Mouse (Mus musculus): ENCODE data around the gene Cyren. TPM values are rescaled to one million over a fixed set of nuclear protein-coding genes. Genes with fewer than 3 reads are reported as not detected.

The Cyren gene
- total and polyA plus RNA-seq, 3 experiments, result 7.9 to 11.9 (median 9.7) TPM

DNA sequence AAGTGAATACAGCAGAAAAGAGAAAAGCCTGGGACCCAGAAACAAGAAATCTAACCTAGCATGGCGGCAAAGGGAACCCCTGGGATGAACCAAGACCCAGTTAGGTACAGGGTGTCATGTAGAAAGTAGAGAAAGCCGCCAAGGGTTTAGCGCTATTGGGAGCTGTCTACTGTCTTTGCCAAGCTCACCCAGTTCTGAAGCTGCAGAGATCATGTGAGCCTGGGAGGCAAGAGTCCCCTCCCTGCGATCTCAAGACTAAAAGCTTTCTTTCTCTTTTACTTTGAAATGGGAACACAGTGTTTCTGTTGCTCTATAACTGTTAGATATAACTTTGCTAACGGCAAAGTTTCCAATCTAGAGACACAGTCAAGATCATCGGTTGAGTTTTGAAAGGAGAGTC lies 15.5 kb downstream of the Cyren start:
- H3K4me2 ChIP-seq (ENCODE audit: insufficient read depth, low read depth, poor library complexity, severe bottlenecking), result peak overlapping the region; percentile 83
- peak overlapping the region; percentile 71 for H3K9ac ChIP-seq (ENCODE audit: insufficient read depth, low read depth)
- no peak for DNase-seq (ENCODE audit: extremely low read depth)
- H3K36me3 ChIP-seq (replicated peaks in 1 of 2; ENCODE audit: control insufficient read depth in 1 of 2, insufficient read depth in 1 of 2, low read length in 1 of 2), result peaks cover 0 to 2% of the 10 kb centered on the region in 2 experiments
- H3K27ac ChIP-seq (ENCODE audit: insufficient read depth, low read depth), result peak overlapping the region; percentile 66; the same call in 1 of the 2 replicates
- H3K79me2 ChIP-seq (replicated peaks; ENCODE audit: control insufficient read depth, extremely low read depth, insufficient read depth, poor library complexity, severe bottlenecking), result no peaks in the 10 kb centered on the region; the same call in 1 of the 2 replicates
- in situ Hi-C loops (cut with MboI; ENCODE audit: low pct_ligation_motif_present, low pct_unique_long_range_greater_than_20kb, low sequenced_read_pairs) (no loop called here), dilution Hi-C loops (cut with MboI; ENCODE audit: extremely low pct_ligation_motif_present, extremely low pct_unique_long_range_greater_than_20kb, low sequenced_read_pairs) (no loop called here)
- H3K4me3 ChIP-seq (replicated peaks in 1 of 3; ENCODE audit: low read depth in 2 of 3, low read length in 2 of 3, poor library complexity in 1 of 3), result peak overlapping the region; percentile 55 to 68 (median 58)
- H3K27me3 ChIP-seq (replicated peaks), result no peaks in the 10 kb centered on the region
- peaks cover 18 to 50% of the 10 kb centered on the region in 2 experiments for H3K4me1 ChIP-seq (ENCODE audit: control insufficient read depth in 1 of 2, insufficient read depth in 2 of 2)
- H3K9me3 ChIP-seq (replicated peaks; ENCODE audit: low read length), result peaks cover 1% of the 10 kb centered on the region
- TF ChIP-seq KAT2A (IDR thresholded peaks at IDR 0.05; ENCODE audit: insufficient replicate concordance, low read length), result no peak
- 0 out of 2 replicates have a peak, but pooled peaks have one; percentile 26 for TF ChIP-seq MXI1 (IDR thresholded peaks at IDR 0.05; ENCODE audit: low read depth, low read length)
- TF ChIP-seq HCFC1 (IDR thresholded peaks at IDR 0.05; ENCODE audit: low read depth, low read length), result 0 out of 2 replicates have a peak, but pooled peaks have one; percentile 8
- TF ChIP-seq MAZ (IDR thresholded peaks at IDR 0.05; ENCODE audit: low read depth, low read length), result 0 out of 2 replicates have a peak, but pooled peaks have one; percentile 33
- TF ChIP-seq PAX5 (IDR thresholded peaks at IDR 0.05; ENCODE audit: low read length), result no peak
- TF ChIP-seq TCF12 (IDR thresholded peaks at IDR 0.05; ENCODE audit: low read depth, low read length), result 0 out of 2 replicates have a peak, but pooled peaks have one; percentile 19
- TF ChIP-seq GABPA (IDR thresholded peaks at IDR 0.05; ENCODE audit: insufficient replicate concordance, low read depth, low read length), result no peak
- TF ChIP-seq JUN (IDR thresholded peaks at IDR 0.05; ENCODE audit: insufficient read depth, low read depth, low read length), result no peak
- no peak for TF ChIP-seq MYC (IDR thresholded peaks at IDR 0.05; ENCODE audit: low read depth, low read length)
- TF ChIP-seq CHD1 (IDR thresholded peaks at IDR 0.05; ENCODE audit: low read depth, low read length), result peak; percentile 45; the same call in 1 of the 2 replicates
- 0 out of 2 replicates have a peak, but pooled peaks have one; percentile 20 for TF ChIP-seq BHLHE40 (IDR thresholded peaks at IDR 0.05; ENCODE audit: low read depth, low read length)

DNA sequence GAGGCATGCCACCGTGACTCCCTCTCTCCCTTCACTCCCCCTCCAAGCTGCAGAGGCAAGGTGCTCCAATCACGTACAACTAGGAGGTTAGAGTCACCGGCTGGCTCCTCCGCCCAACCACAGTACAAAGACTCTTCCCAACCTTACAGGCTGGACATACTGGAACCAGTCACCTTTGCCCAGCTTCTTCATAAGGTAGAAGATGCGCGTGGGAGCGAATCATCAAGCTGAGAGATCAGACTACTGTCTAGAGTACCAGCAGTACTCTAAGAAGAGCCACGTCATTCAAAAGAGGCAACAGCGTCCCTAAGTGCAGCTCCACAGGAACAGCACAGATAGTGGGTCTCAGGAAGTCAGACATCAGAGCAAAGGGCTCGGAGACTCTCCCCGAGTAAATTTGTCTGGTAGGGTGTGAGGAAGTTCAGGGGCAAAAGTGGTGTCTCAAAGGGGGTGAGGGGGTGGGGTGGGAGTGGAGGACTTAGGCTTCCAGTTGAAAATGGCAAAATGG lies 16.3 kb downstream of the Cyren start:
- Histone ChIP-seq H3K36me3 (replicated peaks in 1 of 2; ENCODE audit: control insufficient read depth in 1 of 2, insufficient read depth in 1 of 2, low read length in 1 of 2) (no peaks in the 10 kb centered on the region), H3K4me2 (ENCODE audit: insufficient read depth, low read depth, poor library complexity, severe bottlenecking) (peak overlapping the region; percentile 47; the same call in 1 of the 2 replicates), H3K9me3 (replicated peaks; ENCODE audit: low read length) (peaks cover 2% of the 10 kb centered on the region), H3K4me1 (ENCODE audit: control insufficient read depth in 1 of 2, insufficient read depth in 2 of 2) (peaks cover 14 to 42% of the 10 kb centered on the region in 2 experiments), H3K79me2 (replicated peaks; ENCODE audit: control insufficient read depth, extremely low read depth, insufficient read depth, poor library complexity, severe bottlenecking) (no peaks in the 10 kb centered on the region; the same call in 1 of the 2 replicates), H3K27ac (ENCODE audit: insufficient read depth, low read depth) (no peak overlapping the region), H3K27me3 (replicated peaks) (no peaks in the 10 kb centered on the region), H3K9ac (ENCODE audit: insufficient read depth, low read depth) (peak overlapping the region; percentile 71; the same call in 1 of the 2 replicates), H3K4me3 (replicated peaks in 1 of 3; ENCODE audit: low read depth in 2 of 3, low read length in 2 of 3, poor library complexity in 1 of 3) (no peak overlapping the region)
- DNase-seq (ENCODE audit: extremely low read depth), result no peak
- in situ Hi-C loops (cut with MboI; ENCODE audit: low pct_ligation_motif_present, low pct_unique_long_range_greater_than_20kb, low sequenced_read_pairs), result no loop called here
- TF ChIP-seq JUN (IDR thresholded peaks at IDR 0.05; ENCODE audit: insufficient read depth, low read depth, low read length), result no peak
- TF ChIP-seq E2F4 (IDR thresholded peaks at IDR 0.05; ENCODE audit: insufficient replicate concordance, low read depth, low read length), result no peak
- no peak for TF ChIP-seq POLR2AphosphoS2 (IDR thresholded peaks at IDR 0.05; ENCODE audit: low read depth, low read length)
- no peak for TF ChIP-seq ELF1 (IDR thresholded peaks at IDR 0.05; ENCODE audit: low read depth, low read length)
- no peak for TF ChIP-seq USF1 (IDR thresholded peaks at IDR 0.05; ENCODE audit: low read depth, low read length)
- TF ChIP-seq RCOR1 (conservative IDR thresholded peaks at IDR 0.05; ENCODE audit: low read depth, low read length), result no peak
- TF ChIP-seq MAFK (IDR thresholded peaks at IDR 0.05; ENCODE audit: insufficient replicate concordance, low read length), result no peak
- TF ChIP-seq MYC (IDR thresholded peaks at IDR 0.05; ENCODE audit: low read depth, low read length), result no peak
- no peak for TF ChIP-seq ZMIZ1 (IDR thresholded peaks at IDR 0.05; ENCODE audit: low read depth, low read length)
- TF ChIP-seq EP300 (IDR thresholded peaks at IDR 0.05; ENCODE audit: low read length), result no peak
- no peak for TF ChIP-seq SMC3 (IDR thresholded peaks at IDR 0.05; ENCODE audit: low read depth, low read length)
- TF ChIP-seq PAX5 (IDR thresholded peaks at IDR 0.05; ENCODE audit: low read length), result no peak
- TF ChIP-seq TBP (conservative IDR thresholded peaks at IDR 0.05; ENCODE audit: low read depth, low read length), result no peak
- TF ChIP-seq UBTF (IDR thresholded peaks at IDR 0.05; ENCODE audit: low read depth, low read length), result no peak
- no peak for TF ChIP-seq ZKSCAN1 (IDR thresholded peaks at IDR 0.05; ENCODE audit: borderline replicate concordance, low read depth, low read length)
- no peak for TF ChIP-seq NELFE (IDR thresholded peaks at IDR 0.05; ENCODE audit: low read depth, low read length)
- TF ChIP-seq GABPA (IDR thresholded peaks at IDR 0.05; ENCODE audit: insufficient replicate concordance, low read depth, low read length), result no peak
- TF ChIP-seq ZNF384 (IDR thresholded peaks at IDR 0.05; ENCODE audit: low read depth, low read length), result no peak
- TF ChIP-seq USF2 (conservative IDR thresholded peaks at IDR 0.05; ENCODE audit: low read depth, low read length), result no peak
- dilution Hi-C loops (cut with MboI; ENCODE audit: extremely low pct_ligation_motif_present, extremely low pct_unique_long_range_greater_than_20kb, low sequenced_read_pairs), result no loop called here
